Mouse (Mus musculus): Measurements from ENCODE around the gene Haao. TPM values are rescaled to one million over a fixed set of nuclear protein-coding genes. Genes with fewer than 3 reads are reported as not detected.
A peak's percentile ranks its signal among the peaks of the same experiment; 100 is the strongest.

The Haao gene
- polyA plus RNA-seq, 1 experiment from 2014 or later, result 0.89 TPM

GRCm38 (mm10) chr17:83807778-83808398 lies 39.9 kb downstream of the Haao start:
- H3K27me3 ChIP-seq, result no peaks in the 10 kb centered on the region
- H3K4me3 ChIP-seq, result no peak overlapping the region
- no peaks in the 10 kb centered on the region for H3K9me3 ChIP-seq
- H3K4me2 ChIP-seq, result no peak overlapping the region
- H3K36me3 ChIP-seq, result peaks cover 7% of the 10 kb centered on the region; the same call in 1 of the 2 replicates
- peaks cover 24% of the 10 kb centered on the region; the same call in 1 of the 2 replicates for H3K4me1 ChIP-seq
- ATAC-seq (ENCODE audit: borderline replicate concordance, extremely low read depth, low FRiP score, low TSS enrichment), result no peak
- no peak overlapping the region for H3K9ac ChIP-seq
- H3K27ac ChIP-seq, result peak overlapping the region; percentile 11; the same call in 1 of the 2 replicates
- 69% methylated on average over 11 of the region's 11 CpGs for WGBS

GRCm38 (mm10) chr17:83807345-83807744 lies 40.4 kb downstream of the Haao start:
- Histone ChIP-seq H3K9ac (no peak overlapping the region), H3K27ac (peak overlapping the region; percentile 11; the same call in 1 of the 2 replicates), H3K9me3 (no peaks in the 10 kb centered on the region), H3K36me3 (peaks cover 7% of the 10 kb centered on the region; the same call in 1 of the 2 replicates), H3K4me3 (no peak overlapping the region), H3K4me2 (no peak overlapping the region), H3K27me3 (no peaks in the 10 kb centered on the region), H3K4me1 (peaks cover 26% of the 10 kb centered on the region; the same call in 1 of the 2 replicates)
- WGBS, result 35% methylated on average over 7 of the region's 7 CpGs
- no peak for ATAC-seq (ENCODE audit: borderline replicate concordance, extremely low read depth, low FRiP score, low TSS enrichment)

- Histone ChIP-seq H3K4me1 (peaks cover 26% of the 10 kb centered on the region; the same call in 1 of the 2 replicates), H3K36me3 (peaks cover 4% of the 10 kb centered on the region; the same call in 1 of the 2 replicates), H3K27ac (no peak overlapping the region), H3K4me3 (no peak overlapping the region), H3K27me3 (no peaks in the 10 kb centered on the region), H3K9me3 (no peaks in the 10 kb centered on the region), H3K9ac (no peak overlapping the region), H3K4me2 (no peak overlapping the region)
- 83% methylated on average over 9 of the region's 9 CpGs for WGBS
- ATAC-seq (ENCODE audit: borderline replicate concordance, extremely low read depth, low FRiP score, low TSS enrichment), result no peak
Observed at GRCm38 (mm10) chr17:83805078-83805477, 42.7 kb downstream of the Haao start.

- Histone ChIP-seq H3K27ac (peak overlapping the region; percentile 63), H3K36me3 (peaks cover 3% of the 10 kb centered on the region; the same call in 1 of the 2 replicates), H3K4me3 (no peak overlapping the region), H3K9me3 (no peaks in the 10 kb centered on the region), H3K4me2 (peak overlapping the region; percentile 12; the same call in 1 of the 2 replicates), H3K27me3 (no peaks in the 10 kb centered on the region), H3K4me1 (peaks cover 26% of the 10 kb centered on the region; the same call in 1 of the 2 replicates), H3K9ac (no peak overlapping the region)
- WGBS, result 53% methylated on average over 9 of the region's 9 CpGs
- ATAC-seq (ENCODE audit: borderline replicate concordance, extremely low read depth, low FRiP score, low TSS enrichment), result peak; percentile 84
Observed at GRCm38 (mm10) chr17:83803987-83804386, 43.8 kb downstream of the Haao start.

- Histone ChIP-seq H3K27ac (no peak overlapping the region), H3K9ac (no peak overlapping the region), H3K4me2 (no peak overlapping the region), H3K4me3 (no peak overlapping the region), H3K27me3 (no peaks in the 10 kb centered on the region), H3K4me1 (peaks cover 8% of the 10 kb centered on the region; the same call in 1 of the 2 replicates), H3K36me3 (0 out of 2 replicates have a peak, but pooled peaks cover 4% of the 10 kb centered on the region), H3K9me3 (no peaks in the 10 kb centered on the region)
- WGBS, result 83% methylated on average over 11 of the region's 11 CpGs
- no peak for ATAC-seq (ENCODE audit: borderline replicate concordance, extremely low read depth, low FRiP score, low TSS enrichment)
Observed at GRCm38 (mm10) chr17:83799506-83800050, 48.2 kb downstream of the Haao start.

GRCm38 (mm10) chr17:83795121-83795520 lies 52.6 kb downstream of the Haao start:
- Histone ChIP-seq H3K4me2 (no peak overlapping the region), H3K9me3 (no peaks in the 10 kb centered on the region)
- 92% methylated on average over 17 of the region's 17 CpGs for WGBS

GRCm38 (mm10) chr17:83792388-83792787 lies 55.4 kb downstream of the Haao start:
- Histone ChIP-seq H3K27ac (no peak overlapping the region), H3K9ac (no peak overlapping the region), H3K4me1 (no peaks in the 10 kb centered on the region), H3K9me3 (no peaks in the 10 kb centered on the region), H3K4me3 (no peak overlapping the region), H3K36me3 (0 out of 2 replicates have a peak, but pooled peaks cover 4% of the 10 kb centered on the region), H3K27me3 (no peaks in the 10 kb centered on the region), H3K4me2 (no peak overlapping the region)
- ATAC-seq (ENCODE audit: borderline replicate concordance, extremely low read depth, low FRiP score, low TSS enrichment), result no peak
- WGBS, result 82% methylated on average over 23 of the region's 23 CpGs

More at GRCm38 (mm10) chr17:83795121-83795520, 52.6 kb downstream of the Haao start:
- Histone ChIP-seq H3K27ac (no peak overlapping the region), H3K36me3 (0 out of 2 replicates have a peak, but pooled peaks cover 4% of the 10 kb centered on the region), H3K27me3 (no peaks in the 10 kb centered on the region), H3K4me3 (no peak overlapping the region), H3K4me1 (no peaks in the 10 kb centered on the region), H3K9ac (no peak overlapping the region)
- no peak for ATAC-seq (ENCODE audit: borderline replicate concordance, extremely low read depth, low FRiP score, low TSS enrichment)

GRCm38 (mm10) chr17:83790158-83790557 lies 57.6 kb downstream of the Haao start:
- H3K4me3 ChIP-seq, result no peak overlapping the region
- H3K4me2 ChIP-seq, result no peak overlapping the region
- no peak overlapping the region for H3K27ac ChIP-seq
- no peaks in the 10 kb centered on the region for H3K9me3 ChIP-seq
- H3K27me3 ChIP-seq, result no peaks in the 10 kb centered on the region
- H3K4me1 ChIP-seq, result no peaks in the 10 kb centered on the region
- H3K9ac ChIP-seq, result no peak overlapping the region
- no peak for ATAC-seq (ENCODE audit: borderline replicate concordance, extremely low read depth, low FRiP score, low TSS enrichment)
- 0 out of 2 replicates have a peak, but pooled peaks cover 3% of the 10 kb centered on the region for H3K36me3 ChIP-seq
- WGBS, result 88% methylated on average over 5 of the region's 5 CpGs

GRCm38 (mm10) chr17:83786418-83786817 lies 61.3 kb downstream of the Haao start:
- H3K4me2 ChIP-seq, result no peak overlapping the region
- no peak overlapping the region for H3K4me3 ChIP-seq
- no peaks in the 10 kb centered on the region for H3K9me3 ChIP-seq
- no peak for ATAC-seq (ENCODE audit: borderline replicate concordance, extremely low read depth, low FRiP score, low TSS enrichment)
- H3K27me3 ChIP-seq, result no peaks in the 10 kb centered on the region
- H3K36me3 ChIP-seq, result peaks cover 14% of the 10 kb centered on the region; the same call in 1 of the 2 replicates
- no peak overlapping the region for H3K27ac ChIP-seq
- WGBS, result 93% methylated on average over 6 of the region's 6 CpGs
- no peak overlapping the region for H3K9ac ChIP-seq
- H3K4me1 ChIP-seq, result no peaks in the 10 kb centered on the region

- Histone ChIP-seq H3K4me2 (no peak overlapping the region), H3K27me3 (no peaks in the 10 kb centered on the region), H3K27ac (no peak overlapping the region), H3K4me1 (no peaks in the 10 kb centered on the region), H3K4me3 (no peak overlapping the region), H3K9me3 (no peaks in the 10 kb centered on the region), H3K36me3 (peaks cover 14% of the 10 kb centered on the region; the same call in 1 of the 2 replicates), H3K9ac (no peak overlapping the region)
- 47% methylated on average over 5 of the region's 5 CpGs for WGBS
- no peak for ATAC-seq (ENCODE audit: borderline replicate concordance, extremely low read depth, low FRiP score, low TSS enrichment)
Observed at GRCm38 (mm10) chr17:83782740-83783139, 65.0 kb downstream of the Haao start.

All from lung, embryonic 15.5 days (tissue).